Mouse (Mus musculus): ENCODE results near the gene C1qbp. TPM values are rescaled to one million over a fixed set of nuclear protein-coding genes. Genes with fewer than 3 reads are reported as not detected.
A peak's percentile ranks its signal among the peaks of the same experiment; 100 is the strongest.

C1qbp gene
- total and polyA plus RNA-seq, 3 experiments, result 99.0 to 216 (median 195) TPM

- peaks cover 3% of the 10 kb centered on the region for H3K4me1 ChIP-seq (ENCODE audit: control insufficient read depth, insufficient read depth, low read length)
- TF ChIP-seq POLR2A (IDR thresholded peaks at IDR 0.05; ENCODE audit: insufficient read depth, low read depth, low read length) (no peak), EP300 (IDR thresholded peaks at IDR 0.05; ENCODE audit: insufficient read depth, low read depth, low read length) (no peak), CTCF (IDR thresholded peaks at IDR 0.05) (no peak)
- 4% methylated on average over 12 of the region's 12 CpGs for WGBS
- H3K9ac ChIP-seq (ENCODE audit: low read depth, low read length), result no peak overlapping the region
- DNase-seq, result no peak
- H3K27me3 ChIP-seq (ENCODE audit: control insufficient read depth, insufficient read depth, low read length), result no peaks in the 10 kb centered on the region
- peak overlapping the region; percentile 55; the same call in 1 of the 2 replicates for H3K27ac ChIP-seq
- H3K79me2 ChIP-seq (replicated peaks; ENCODE audit: control insufficient read depth, insufficient read depth, low read length), result peaks cover 3% of the 10 kb centered on the region; the same call in 1 of the 2 replicates
- H3K36me3 ChIP-seq (ENCODE audit: control insufficient read depth, insufficient read depth, low read length), result no peaks in the 10 kb centered on the region
- intact Hi-C loops (cut with DNase I), result loop anchor here (2.0 kb wide), 1 partner anchor 23 kb away; the partner anchor contains the start of gene Dhx33
- peak overlapping the region; percentile 63 for H3K4me3 ChIP-seq
Observed at GRCm38 (mm10) chr11:70982030-70982429, 796 bp downstream of the C1qbp start.

- H3K79me2 ChIP-seq (replicated peaks; ENCODE audit: control insufficient read depth, insufficient read depth, low read length), result peaks cover 3% of the 10 kb centered on the region; the same call in 1 of the 2 replicates
- no peak for TF ChIP-seq EP300 (IDR thresholded peaks at IDR 0.05; ENCODE audit: insufficient read depth, low read depth, low read length)
- no peak for TF ChIP-seq CTCF (IDR thresholded peaks at IDR 0.05)
- no peak for TF ChIP-seq POLR2A (IDR thresholded peaks at IDR 0.05; ENCODE audit: insufficient read depth, low read depth, low read length)
- H3K36me3 ChIP-seq (ENCODE audit: control insufficient read depth, insufficient read depth, low read length), result no peaks in the 10 kb centered on the region
- H3K4me1 ChIP-seq (ENCODE audit: control insufficient read depth, insufficient read depth, low read length), result peaks cover 3% of the 10 kb centered on the region
- 93% methylated on average over 14 of the region's 14 CpGs for WGBS
- no peak overlapping the region for H3K9ac ChIP-seq (ENCODE audit: low read depth, low read length)
- no peak overlapping the region for H3K27ac ChIP-seq
- H3K4me3 ChIP-seq, result no peak overlapping the region
- intact Hi-C loops (cut with DNase I), result no loop called here
- no peak for DNase-seq
- no peaks in the 10 kb centered on the region for H3K27me3 ChIP-seq (ENCODE audit: control insufficient read depth, insufficient read depth, low read length)
Observed at GRCm38 (mm10) chr11:70980751-70981510, 1.9 kb downstream of the C1qbp start.

DNA sequence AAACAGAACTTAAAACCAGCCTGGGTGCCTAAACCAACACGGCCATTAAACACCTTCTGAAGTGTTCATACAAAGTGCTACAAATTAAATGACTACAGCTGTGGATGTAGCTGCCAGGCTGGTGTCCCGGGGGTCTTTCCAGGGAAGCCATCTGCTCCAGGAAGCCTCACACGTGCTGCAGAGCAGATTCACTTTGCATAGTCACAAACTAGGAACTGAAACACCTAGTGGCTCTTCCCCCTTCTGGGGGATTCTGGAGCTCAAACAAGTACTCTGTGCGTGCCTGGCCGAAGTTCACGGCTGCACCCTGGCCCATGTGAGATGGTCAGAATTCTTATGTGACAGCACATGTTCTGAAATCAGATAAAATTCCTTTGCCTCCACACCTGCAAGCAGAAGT is 2.6 kb downstream of the C1qbp start:
- H3K79me2 ChIP-seq (replicated peaks; ENCODE audit: control insufficient read depth, insufficient read depth, low read length), result peaks cover 3% of the 10 kb centered on the region; the same call in 1 of the 2 replicates
- no peaks in the 10 kb centered on the region for H3K36me3 ChIP-seq (ENCODE audit: control insufficient read depth, insufficient read depth, low read length)
- H3K9ac ChIP-seq (ENCODE audit: low read depth, low read length), result no peak overlapping the region
- 69% methylated on average over 6 of the region's 6 CpGs for WGBS
- no peak overlapping the region for H3K4me3 ChIP-seq
- no peak overlapping the region for H3K27ac ChIP-seq
- peaks cover 3% of the 10 kb centered on the region for H3K4me1 ChIP-seq (ENCODE audit: control insufficient read depth, insufficient read depth, low read length)
- no peaks in the 10 kb centered on the region for H3K27me3 ChIP-seq (ENCODE audit: control insufficient read depth, insufficient read depth, low read length)
- no peak for DNase-seq
- TF ChIP-seq CTCF (IDR thresholded peaks at IDR 0.05) (no peak), EP300 (IDR thresholded peaks at IDR 0.05; ENCODE audit: insufficient read depth, low read depth, low read length) (no peak), POLR2A (IDR thresholded peaks at IDR 0.05; ENCODE audit: insufficient read depth, low read depth, low read length) (no peak)
- intact Hi-C loops (cut with DNase I), result no loop called here

GRCm38 (mm10) chr11:70977293-70977692 is 5.5 kb downstream of the C1qbp start:
- H3K27me3 ChIP-seq (ENCODE audit: control insufficient read depth, insufficient read depth, low read length), result no peaks in the 10 kb centered on the region
- TF ChIP-seq CTCF (IDR thresholded peaks at IDR 0.05) (no peak), POLR2A (IDR thresholded peaks at IDR 0.05; ENCODE audit: insufficient read depth, low read depth, low read length) (no peak), EP300 (IDR thresholded peaks at IDR 0.05; ENCODE audit: insufficient read depth, low read depth, low read length) (no peak)
- no peak for DNase-seq
- no peaks in the 10 kb centered on the region for H3K36me3 ChIP-seq (ENCODE audit: control insufficient read depth, insufficient read depth, low read length)
- no peak overlapping the region for H3K4me3 ChIP-seq
- H3K4me1 ChIP-seq (ENCODE audit: control insufficient read depth, insufficient read depth, low read length), result no peaks in the 10 kb centered on the region
- no peak overlapping the region for H3K9ac ChIP-seq (ENCODE audit: low read depth, low read length)
- intact Hi-C loops (cut with DNase I), result no loop called here
- H3K27ac ChIP-seq, result no peak overlapping the region
- WGBS, result 85% methylated on average over 6 of the region's 6 CpGs
- no peaks in the 10 kb centered on the region for H3K79me2 ChIP-seq (replicated peaks; ENCODE audit: control insufficient read depth, insufficient read depth, low read length)

DNA sequence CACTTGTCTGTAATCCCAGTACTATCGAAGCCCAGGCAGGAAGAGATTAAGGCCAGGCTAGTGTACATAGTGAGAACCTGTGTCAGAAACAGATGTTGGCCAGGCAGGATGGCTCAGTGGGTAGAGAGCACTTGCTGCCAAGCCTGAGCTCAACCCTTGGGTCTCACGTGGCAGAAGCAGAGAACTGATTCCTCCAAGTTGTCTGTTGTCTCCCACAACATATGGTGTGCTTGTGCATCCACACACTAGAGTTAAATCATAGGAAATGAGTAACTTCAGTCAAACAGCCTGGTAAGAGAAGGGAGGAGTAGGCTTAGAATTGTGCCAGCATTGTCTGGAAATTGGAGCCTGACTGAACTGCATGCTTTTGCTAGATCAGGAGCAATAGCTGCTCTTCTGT is 7.6 kb downstream of the C1qbp start:
- no peaks in the 10 kb centered on the region for H3K79me2 ChIP-seq (replicated peaks; ENCODE audit: control insufficient read depth, insufficient read depth, low read length)
- H3K27ac ChIP-seq, result no peak overlapping the region
- WGBS, result 63% methylated on average over 2 of the region's 2 CpGs
- H3K9ac ChIP-seq (ENCODE audit: low read depth, low read length), result no peak overlapping the region
- no peaks in the 10 kb centered on the region for H3K36me3 ChIP-seq (ENCODE audit: control insufficient read depth, insufficient read depth, low read length)
- no peak for DNase-seq
- no peaks in the 10 kb centered on the region for H3K27me3 ChIP-seq (ENCODE audit: control insufficient read depth, insufficient read depth, low read length)
- peaks cover 3% of the 10 kb centered on the region for H3K4me1 ChIP-seq (ENCODE audit: control insufficient read depth, insufficient read depth, low read length)
- TF ChIP-seq CTCF (IDR thresholded peaks at IDR 0.05), result no peak
- TF ChIP-seq EP300 (IDR thresholded peaks at IDR 0.05; ENCODE audit: insufficient read depth, low read depth, low read length), result no peak
- TF ChIP-seq POLR2A (IDR thresholded peaks at IDR 0.05; ENCODE audit: insufficient read depth, low read depth, low read length), result no peak
- no peak overlapping the region for H3K4me3 ChIP-seq
- intact Hi-C loops (cut with DNase I), result no loop called here

GRCm38 (mm10) chr11:70973947-70974346 is 8.9 kb downstream of the C1qbp start:
- intact Hi-C loops (cut with DNase I), result no loop called here
- H3K36me3 ChIP-seq (ENCODE audit: control insufficient read depth, insufficient read depth, low read length), result no peaks in the 10 kb centered on the region
- WGBS, result 73% methylated on average over 4 of the region's 4 CpGs

More at GRCm38 (mm10) chr11:70973947-70974346, 8.9 kb downstream of the C1qbp start:
- Histone ChIP-seq H3K9ac (ENCODE audit: low read depth, low read length) (no peak overlapping the region), H3K27me3 (ENCODE audit: control insufficient read depth, insufficient read depth, low read length) (no peaks in the 10 kb centered on the region), H3K4me1 (ENCODE audit: control insufficient read depth, insufficient read depth, low read length) (peaks cover 6% of the 10 kb centered on the region), H3K4me3 (no peak overlapping the region), H3K79me2 (replicated peaks; ENCODE audit: control insufficient read depth, insufficient read depth, low read length) (peaks cover 2% of the 10 kb centered on the region; the same call in 1 of the 2 replicates), H3K27ac (no peak overlapping the region)
- no peak for DNase-seq
- TF ChIP-seq EP300 (IDR thresholded peaks at IDR 0.05; ENCODE audit: insufficient read depth, low read depth, low read length) (no peak), POLR2A (IDR thresholded peaks at IDR 0.05; ENCODE audit: insufficient read depth, low read depth, low read length) (no peak), CTCF (IDR thresholded peaks at IDR 0.05) (peak; percentile 38)

Measured in heart, adult 2 months (tissue).